Mouse (Mus musculus) myocyte (in vitro differentiated cells): ENCODE measurements around the gene Polr1e. TPM values are rescaled to one million over a fixed set of nuclear protein-coding genes. Genes with fewer than 3 reads are reported as not detected.
"Not testable (repeated sequence)": the region's sequence is repeated elsewhere in the genome, so short reads cannot be mapped to it uniquely, and the experiment has no call there.

ENCODE experiments used
- H3K27me3 ChIP-seq: one replicate; pipeline ENCODE4 v1.6.1; 2011; ENCODE audit not compliant: control insufficient read depth, insufficient read depth, insufficient read length
- H3K36me3 ChIP-seq: one replicate; pipeline ENCODE4 v1.6.1; 2011; ENCODE audit not compliant: control insufficient read depth, insufficient read depth
- H3K4me2 ChIP-seq: one replicate; pipeline ENCODE4 v1.6.1; 2011; ENCODE audit warnings: low read depth, control low read depth
- H3K4me3 ChIP-seq: one replicate; pipeline ENCODE4 v1.5.1; 2011; ENCODE audit warnings: mild to moderate bottlenecking, control low read depth, moderate library complexity
- H3K79me2 ChIP-seq: one replicate; pipeline ENCODE4 v1.6.1; 2011; ENCODE audit not compliant: control insufficient read depth, insufficient read depth
- H3ac ChIP-seq: one replicate; pipeline ENCODE4 v1.6.1; 2011; ENCODE audit not compliant: control insufficient read depth, insufficient read length
- CEBPB ChIP-seq: IDR thresholded peaks from 2 replicates; pipeline ENCODE4 v1.6.1; 2011; ENCODE audit warnings: mild to moderate bottlenecking, moderate library complexity; ENCODE audit not compliant: poor library complexity, insufficient read depth, severe bottlenecking
- E2F4 ChIP-seq: IDR thresholded peaks from one replicate; pipeline ENCODE4 v1.6.1; 2011; ENCODE audit warnings: mild to moderate bottlenecking, control low read depth, moderate library complexity; ENCODE audit not compliant: insufficient read depth
- MAX ChIP-seq: IDR thresholded peaks from one replicate; pipeline ENCODE4 v1.6.1; 2011; ENCODE audit warnings: low read depth, mild to moderate bottlenecking, control low read depth
- MYOD1 ChIP-seq, 3 experiments: IDR thresholded peaks; one replicate each; pipeline ENCODE4 v1.6.1; 2011; ENCODE audit warnings: control low read depth in 2 of 3, low read depth in 2 of 3, mild to moderate bottlenecking in 2 of 3, moderate library complexity in 1 of 3; ENCODE audit not compliant: insufficient read length in 2 of 3, control insufficient read depth in 1 of 3
- MYOG ChIP-seq, 3 experiments: IDR thresholded peaks; one replicate each; pipeline ENCODE4 v1.6.1; 2011; ENCODE audit warnings: control low read depth in 2 of 3, low read depth in 2 of 3, mild to moderate bottlenecking in 2 of 3; ENCODE audit not compliant: insufficient read length in 2 of 3, control insufficient read depth in 1 of 3, insufficient read depth in 1 of 3
- POLR2A ChIP-seq: IDR thresholded peaks from one replicate; pipeline ENCODE4 v1.6.1; 2011; ENCODE audit warnings: low read depth, mild to moderate bottlenecking, control low read depth, moderate library complexity; ENCODE audit not compliant: insufficient read length
- POLR2AphosphoS2 ChIP-seq: IDR thresholded peaks from one replicate; pipeline ENCODE4 v1.6.1; 2011; ENCODE audit warnings: low read depth, control low read depth; ENCODE audit not compliant: insufficient read length
- REST ChIP-seq: IDR thresholded peaks from one replicate; pipeline ENCODE4 v1.6.1; 2011; ENCODE audit warnings: mild to moderate bottlenecking, control low read depth, moderate library complexity; ENCODE audit not compliant: insufficient read depth, insufficient read length
- SRF ChIP-seq: IDR thresholded peaks from one replicate; pipeline ENCODE4 v1.6.1; 2011; ENCODE audit warnings: low read depth; ENCODE audit not compliant: control insufficient read depth, insufficient read length
- TCF12 ChIP-seq: IDR thresholded peaks from one replicate; pipeline ENCODE4 v1.6.1; 2011; ENCODE audit warnings: mild to moderate bottlenecking, control low read depth; ENCODE audit not compliant: poor library complexity, insufficient read depth, severe bottlenecking
- TCF3 ChIP-seq: IDR thresholded peaks from one replicate; pipeline ENCODE4 v1.6.1; 2011; ENCODE audit warnings: low read depth, control low read depth; ENCODE audit not compliant: insufficient read length
- USF1 ChIP-seq: IDR thresholded peaks from one replicate; pipeline ENCODE4 v1.6.1; 2011; ENCODE audit warnings: low read depth, mild to moderate bottlenecking, control low read depth, moderate library complexity
- polyA plus RNA-seq: library from polyadenylated mRNA; unstranded; fragments of >200 nt; fragmentation: generic; extraction: Trizol; gene quantifications from one replicate; pipeline ENCODE4 v1.2.1, GENCODE M21; 2012; ENCODE audit warnings: missing spikeins

The Polr1e gene
- polyA plus RNA-seq, 1 experiment: 18.8 TPM

DNA sequence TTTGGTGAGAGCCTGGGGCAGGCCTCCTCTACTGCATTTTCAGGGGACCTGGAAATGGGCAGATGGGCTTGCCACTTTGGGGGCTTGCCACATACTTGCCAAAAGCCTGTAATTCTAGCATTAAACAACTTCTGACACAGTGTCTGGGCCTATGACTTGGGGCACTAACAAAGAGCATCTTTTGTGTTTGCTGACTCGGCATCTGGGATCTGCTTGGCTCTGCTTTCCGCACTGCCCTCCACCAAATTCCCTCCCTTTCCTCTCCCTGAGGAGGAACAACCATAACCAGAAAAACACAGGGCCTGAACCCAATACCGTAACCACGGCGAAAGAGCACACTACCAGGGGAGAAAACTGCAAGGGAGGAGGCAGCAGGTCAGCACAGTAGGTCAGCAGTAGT, 27.8 kb upstream of the Polr1e start:
- H3K79me2 ChIP-seq: no peaks in the 10 kb centered on the region
- H3K4me2 ChIP-seq: no peak overlapping the region
- H3K4me3 ChIP-seq: no peak overlapping the region
- H3K36me3 ChIP-seq: peaks cover 16% of the 10 kb centered on the region
- TF ChIP-seq REST (no peak), TCF12 (no peak), E2F4 (no peak)
- H3ac ChIP-seq: no peak overlapping the region
- H3K27me3 ChIP-seq: no peaks in the 10 kb centered on the region

DNA sequence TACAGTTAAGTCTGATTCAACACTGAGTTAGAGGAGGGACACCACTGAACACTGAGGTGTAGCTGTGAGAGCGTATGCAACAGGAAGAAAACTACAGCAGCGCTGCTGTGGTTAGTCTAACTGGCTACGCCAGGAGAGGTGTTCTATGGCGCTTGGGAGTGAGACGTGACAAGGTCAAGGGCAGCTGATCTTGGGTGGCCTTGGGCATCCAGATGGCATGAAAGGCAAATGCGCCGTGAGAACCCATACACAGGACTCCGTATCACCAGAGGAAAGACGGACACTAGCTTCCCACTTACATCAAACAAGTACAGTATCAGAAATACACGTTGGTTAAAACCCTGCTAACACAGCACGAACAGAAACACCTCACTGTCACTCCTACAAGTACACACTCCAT, 26.1 kb upstream of the Polr1e start:
- not testable (repeated sequence) for H3K4me3 ChIP-seq, H3K4me2 ChIP-seq, H3K79me2 ChIP-seq, H3ac ChIP-seq, H3K27me3 ChIP-seq
- peaks cover 16% of the 10 kb centered on the region for H3K36me3 ChIP-seq

DNA sequence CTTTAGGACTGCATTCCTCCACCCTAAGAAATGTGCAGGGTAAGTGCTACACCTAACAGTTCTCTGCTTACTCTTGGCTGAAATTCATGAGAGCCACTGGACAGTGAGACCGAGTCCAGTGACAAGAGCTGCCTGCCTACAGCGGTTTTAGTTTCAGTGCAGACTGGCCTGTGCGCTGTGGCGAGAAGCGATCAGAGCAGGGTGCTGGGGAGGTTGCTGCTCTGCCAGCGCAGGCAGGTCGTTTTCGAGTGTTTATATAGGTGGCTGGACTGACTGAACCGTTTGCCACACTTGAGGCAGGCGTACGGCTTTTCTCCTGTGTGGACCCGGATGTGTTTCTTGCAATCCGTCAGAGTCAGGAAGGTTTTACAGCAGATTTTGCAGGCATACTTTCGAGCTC, 25.2 kb upstream of the Polr1e start:
- peaks cover 16% of the 10 kb centered on the region for H3K36me3 ChIP-seq
- H3K4me3 ChIP-seq, H3K27me3 ChIP-seq, H3K79me2 ChIP-seq, H3ac ChIP-seq, H3K4me2 ChIP-seq: not testable (repeated sequence)

DNA sequence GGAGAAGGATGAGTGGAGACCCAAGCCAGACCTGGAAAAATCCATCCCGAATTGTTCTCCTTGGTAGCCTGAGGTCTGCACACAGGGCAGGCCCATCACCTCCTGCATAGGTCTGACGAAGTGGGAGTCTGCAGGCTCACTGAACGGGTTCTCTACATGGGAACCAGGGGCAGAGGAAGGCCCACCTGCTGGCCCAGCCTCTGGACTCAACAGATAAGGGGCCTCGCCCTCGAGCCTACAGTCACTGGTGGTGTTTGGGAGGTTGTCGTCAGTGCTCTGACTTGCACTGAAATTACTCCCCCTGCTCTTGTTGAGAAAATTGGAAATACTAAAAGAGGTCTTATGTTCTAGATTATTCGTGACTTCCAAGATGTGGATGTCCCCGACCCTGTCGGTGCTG, 24.5 kb upstream of the Polr1e start:
- H3ac ChIP-seq: no peak overlapping the region
- H3K4me3 ChIP-seq: no peak overlapping the region
- no peak overlapping the region for H3K4me2 ChIP-seq
- H3K36me3 ChIP-seq: peaks cover 16% of the 10 kb centered on the region
- no peaks in the 10 kb centered on the region for H3K79me2 ChIP-seq
- TF ChIP-seq POLR2AphosphoS2 (no peak), TCF3 (no peak), REST (no peak), MYOD1 (IDR thresholded peaks at IDR 0.05; ENCODE audit: control insufficient read depth in 1 of 3, insufficient read length in 2 of 3, low read depth in 2 of 3) (no peak), CEBPB (no peak), E2F4 (no peak), TCF12 (no peak), MYOG (IDR thresholded peaks at IDR 0.05; ENCODE audit: control insufficient read depth in 1 of 3, insufficient read depth in 1 of 3, insufficient read length in 2 of 3, low read depth in 2 of 3) (no peak), SRF (no peak), MAX (no peak), POLR2A (no peak), USF1 (no peak)
- no peaks in the 10 kb centered on the region for H3K27me3 ChIP-seq

DNA sequence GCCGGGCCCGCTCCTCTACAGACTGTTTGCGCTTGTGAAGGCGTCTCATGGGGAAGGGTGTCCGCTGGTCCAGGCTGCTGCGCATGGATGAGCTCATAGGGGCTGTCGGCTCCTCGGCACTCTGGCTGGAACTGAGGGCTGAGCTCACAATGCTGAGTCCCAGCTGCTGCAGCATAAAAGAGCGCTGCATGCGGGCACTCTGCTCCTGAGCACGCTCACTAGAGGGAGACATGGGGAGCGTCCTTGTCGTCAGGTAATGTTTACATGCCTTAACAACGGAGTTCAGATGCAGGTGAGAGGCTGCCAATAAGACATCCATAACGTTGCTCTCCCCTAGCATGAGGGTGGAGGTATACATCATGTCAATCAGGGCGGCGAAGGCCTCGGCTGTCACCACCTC, 23.6 kb upstream of the Polr1e start:
- TF ChIP-seq SRF: no peak
- TF ChIP-seq MAX: no peak
- no peak for TF ChIP-seq MYOG (IDR thresholded peaks at IDR 0.05; ENCODE audit: control insufficient read depth in 1 of 3, insufficient read depth in 1 of 3, insufficient read length in 2 of 3, low read depth in 2 of 3)
- no peak for TF ChIP-seq REST
- Histone ChIP-seq H3ac (no peak overlapping the region), H3K36me3 (peaks cover 13% of the 10 kb centered on the region), H3K4me3 (no peak overlapping the region), H3K27me3 (no peaks in the 10 kb centered on the region), H3K4me2 (no peak overlapping the region), H3K79me2 (no peaks in the 10 kb centered on the region)

DNA sequence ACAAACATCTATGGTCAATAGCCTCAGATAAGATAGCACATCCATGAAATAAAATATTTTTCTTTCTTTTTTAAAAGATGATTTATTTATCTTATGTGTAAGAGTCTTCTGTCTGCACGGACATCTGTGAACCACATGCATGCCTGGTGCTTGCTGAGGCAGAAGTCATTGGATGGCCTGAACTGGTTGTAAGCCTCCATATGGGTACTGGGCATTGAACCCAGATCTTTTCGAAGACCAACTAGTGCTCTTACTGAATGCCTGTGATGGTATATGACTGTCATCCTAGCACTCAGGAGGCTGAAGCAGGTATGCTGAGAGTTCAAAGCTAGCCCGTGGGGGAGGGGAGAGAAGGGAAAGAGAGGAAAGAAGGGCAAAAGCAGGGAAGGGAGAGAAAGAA, 20.3 kb upstream of the Polr1e start:
- Histone ChIP-seq H3K36me3 (peaks cover 5% of the 10 kb centered on the region), H3K4me2 (no peak overlapping the region), H3K27me3 (no peaks in the 10 kb centered on the region), H3K4me3 (no peak overlapping the region), H3ac (no peak overlapping the region), H3K79me2 (no peaks in the 10 kb centered on the region)
- no peak for TF ChIP-seq SRF
- no peak for TF ChIP-seq USF1
- TF ChIP-seq MYOD1 (IDR thresholded peaks at IDR 0.05; ENCODE audit: control insufficient read depth in 1 of 3, insufficient read length in 2 of 3, low read depth in 2 of 3): no peak
- no peak for TF ChIP-seq REST
- TF ChIP-seq MAX: no peak
- TF ChIP-seq CEBPB: no peak
- TF ChIP-seq TCF12: no peak
- no peak for TF ChIP-seq TCF3
- TF ChIP-seq MYOG (IDR thresholded peaks at IDR 0.05; ENCODE audit: control insufficient read depth in 1 of 3, insufficient read depth in 1 of 3, insufficient read length in 2 of 3, low read depth in 2 of 3): no peak
- no peak for TF ChIP-seq POLR2AphosphoS2
- no peak for TF ChIP-seq E2F4
- TF ChIP-seq POLR2A: no peak
